Mouse (Mus musculus): ENCODE results near the gene Ldoc1.

Ldoc1 gene

GRCm38 (mm10) chrX:61709302-61710033, at the start of gene Ldoc1:
TSS of gene Ldoc1 (plus strand) at chrX:61709497.
- DNase-seq, result no peak

GRCm38 (mm10) chrX:61710131-61710530, 834 bp downstream of the Ldoc1 start:
- no peak for DNase-seq

GRCm38 (mm10) chrX:61722281-61723028, 13.2 kb downstream of the Ldoc1 start:
- no peak for DNase-seq

GRCm38 (mm10) chrX:61723029-61723980, 14.0 kb downstream of the Ldoc1 start:
- DNase-seq, result no peak

- DNase-seq, result no peak
Observed at GRCm38 (mm10) chrX:61727516-61728310, 18.4 kb downstream of the Ldoc1 start.
